Mouse (Mus musculus) right cerebral cortex, postnatal 25 days (tissue): ENCODE results near the gene Dok3.

Experiments used
- DNase-seq: peaks from one replicate; pipeline ENCODE4 v3.0.0; 2022

Dok3 gene

GRCm38 (mm10) chr13:55505810-55506209 is 23.3 kb downstream of the Dok3 start:
- DNase-seq: no peak

DNA sequence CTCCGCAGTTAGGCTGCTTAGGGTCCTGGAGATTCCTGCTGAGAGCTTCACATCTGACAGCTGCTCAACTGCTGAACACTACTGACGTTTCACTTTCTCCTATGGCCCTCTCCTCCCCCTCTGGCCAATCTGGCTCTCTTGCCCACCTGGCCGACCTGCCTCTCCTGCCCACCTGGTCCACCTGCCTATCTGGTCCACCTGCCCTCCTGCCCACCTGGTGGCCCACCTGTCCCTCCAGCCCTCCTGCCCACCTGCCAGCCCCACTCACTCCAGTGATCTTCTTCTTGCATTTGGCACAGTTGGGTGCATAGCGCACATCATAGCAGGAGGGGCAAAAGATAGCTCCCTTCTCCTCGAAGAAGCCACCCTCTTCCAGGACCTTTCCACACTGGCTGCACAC is 24.7 kb downstream of the Dok3 start:
- no peak for DNase-seq

DNA sequence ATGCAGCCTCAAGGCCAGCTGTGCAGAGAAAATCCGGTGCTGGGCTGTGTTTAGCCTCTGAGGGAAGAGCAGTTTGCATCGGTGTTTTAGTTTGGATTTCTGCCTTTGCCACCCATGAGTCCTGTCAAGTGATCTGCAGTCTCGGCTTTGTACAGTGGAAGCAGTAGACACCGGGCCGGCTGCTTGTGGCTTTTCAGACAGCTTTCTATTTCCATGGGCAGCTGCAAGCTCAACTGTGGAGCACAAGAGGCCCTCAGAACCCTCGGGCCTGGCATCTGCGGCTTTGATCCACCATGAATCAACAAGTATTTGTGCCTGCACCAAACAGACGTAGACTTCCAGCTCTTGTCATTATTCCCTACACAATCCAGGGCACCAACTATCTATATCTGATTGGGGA is 26.7 kb downstream of the Dok3 start:
- no peak for DNase-seq

DNA sequence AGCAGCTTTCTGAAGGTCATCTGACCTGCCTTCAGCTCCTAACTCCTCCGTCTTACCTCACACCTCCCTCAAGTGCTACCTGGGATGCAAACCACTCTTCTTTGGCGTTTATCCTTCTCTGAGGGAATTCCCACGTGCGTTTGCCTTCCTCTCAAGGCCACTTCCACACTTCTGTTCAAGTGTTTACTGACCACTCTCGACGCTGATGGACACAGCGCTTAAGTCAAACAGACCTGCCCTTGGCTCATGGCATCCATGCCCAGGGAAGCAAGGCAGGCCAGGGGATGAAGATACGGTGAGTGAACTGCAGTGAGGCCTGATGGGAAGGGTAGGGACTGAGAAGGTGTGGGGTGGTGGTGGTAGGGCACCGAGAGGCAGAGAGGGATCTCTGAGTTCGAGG is 28.5 kb downstream of the Dok3 start:
- no peak for DNase-seq

DNA sequence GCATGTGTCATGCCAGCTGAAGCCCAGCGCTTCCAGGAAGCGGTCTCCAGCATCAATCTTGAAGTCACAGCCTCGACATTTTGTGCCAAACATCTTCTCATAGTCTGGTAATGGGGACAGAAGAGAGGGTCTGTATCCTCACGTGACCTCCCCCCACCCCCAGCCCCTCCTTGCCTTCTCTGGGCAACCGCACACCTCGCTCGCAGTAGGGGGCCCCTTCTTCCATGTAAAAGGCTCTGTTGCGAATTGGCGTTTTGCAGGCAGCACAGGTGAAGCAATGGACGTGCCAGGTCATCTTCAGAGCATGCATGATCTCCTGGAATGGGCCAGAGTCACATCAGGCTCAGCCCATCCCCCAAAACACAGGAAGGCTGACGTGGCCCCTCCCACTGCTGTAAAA is 30.2 kb downstream of the Dok3 start:
- DNase-seq: no peak

GRCm38 (mm10) chr13:55496661-55497060 is 32.4 kb downstream of the Dok3 start:
- no peak for DNase-seq

- no peak for DNase-seq
Observed at GRCm38 (mm10) chr13:55495702-55496101, 33.4 kb downstream of the Dok3 start.

DNA sequence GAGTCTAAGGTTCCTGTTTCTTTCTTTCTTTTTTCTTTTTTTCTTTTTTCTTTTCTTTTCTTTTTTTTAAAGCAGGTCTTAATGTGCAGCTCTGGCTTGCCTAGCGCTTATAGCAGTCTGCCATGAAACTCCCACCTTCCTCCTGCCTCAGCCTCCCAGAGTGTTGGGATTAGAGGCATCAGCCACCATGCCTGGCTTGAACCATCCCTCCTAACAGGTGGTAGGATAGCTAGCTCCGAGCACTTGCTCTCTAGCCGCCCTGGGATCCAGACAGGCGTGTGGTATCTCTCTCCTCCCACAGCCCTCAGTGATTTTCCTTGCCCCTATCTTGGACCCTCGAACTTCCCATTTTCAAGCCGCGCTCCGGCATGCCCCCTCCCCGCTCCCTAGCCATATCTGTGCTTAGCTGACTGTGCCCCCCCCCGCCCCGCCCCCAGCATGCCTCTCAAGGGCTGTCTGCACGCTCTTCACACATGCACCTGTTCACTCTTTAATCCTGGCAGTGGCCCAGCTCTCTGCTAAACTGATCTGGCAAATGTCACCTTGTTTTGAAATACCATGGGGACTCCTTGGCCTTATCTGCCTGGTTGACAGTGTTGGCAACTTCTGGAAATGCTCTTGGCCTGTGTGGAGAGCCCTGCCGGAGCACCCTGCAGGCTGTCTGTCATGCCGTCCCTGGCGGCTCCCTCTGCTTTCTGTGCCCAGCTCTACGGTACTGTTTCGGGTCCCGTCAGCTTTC is 34.0 kb downstream of the Dok3 start:
- DNase-seq: no peak

- no peak for DNase-seq
Observed at GRCm38 (mm10) chr13:55494257-55494656, 34.8 kb downstream of the Dok3 start.

DNA sequence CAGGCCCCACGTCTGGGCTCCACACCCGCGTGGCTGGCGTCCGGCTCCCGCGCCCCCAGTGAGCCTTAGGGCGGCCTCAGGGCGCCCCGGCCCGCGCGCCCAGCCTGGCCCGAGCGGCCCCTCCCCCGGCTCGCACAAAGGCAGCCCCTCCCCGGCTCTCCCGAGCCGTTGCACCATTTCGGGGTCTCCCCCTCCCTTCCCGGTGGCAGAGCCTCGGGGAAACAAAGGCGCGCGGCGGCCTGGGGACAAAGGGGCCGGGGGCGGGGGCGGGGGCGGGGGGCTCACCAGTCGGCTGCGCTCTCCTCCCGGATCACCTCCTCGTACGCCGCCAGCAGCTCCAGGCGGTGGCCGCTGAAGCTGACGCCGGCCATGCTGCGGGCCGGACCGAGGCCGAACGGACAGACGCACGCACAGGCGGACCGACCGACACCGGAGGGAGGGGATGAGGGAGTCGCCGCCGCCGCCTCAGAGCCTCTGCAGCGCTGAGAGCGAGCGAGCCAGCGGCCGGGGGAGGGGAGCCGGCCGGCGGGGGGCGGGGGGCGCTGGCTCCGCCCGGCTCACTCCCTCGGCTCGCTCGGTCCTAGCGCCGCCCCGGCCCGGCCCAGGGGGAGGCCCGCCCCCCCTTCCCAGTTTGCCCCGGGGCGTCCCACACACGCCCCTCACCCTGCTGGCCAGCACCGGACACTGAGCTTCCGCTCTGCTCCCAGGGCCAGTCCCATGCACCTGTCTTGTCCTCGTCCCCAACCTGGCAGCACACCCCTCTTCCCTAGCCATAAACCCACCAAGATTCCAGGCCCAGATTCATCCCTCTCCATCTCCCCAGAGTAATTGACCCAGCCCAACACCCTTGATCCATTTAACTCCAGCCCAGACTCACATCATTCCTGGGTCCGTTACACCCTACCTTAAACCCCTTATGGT is 41.3 kb downstream of the Dok3 start, which contains the start of gene Dbn1:
Gene Dbn1, minus strand, starts transcription at position 534 of the 921 bp plus-strand sequence.
- DNase-seq: no peak

- no peak for DNase-seq
Observed at GRCm38 (mm10) chr13:55486916-55487577, 42.0 kb downstream of the Dok3 start.

- peak; percentile 38 for DNase-seq
Observed at GRCm38 (mm10) chr13:55486029-55486794, 42.9 kb downstream of the Dok3 start.

- DNase-seq: no peak
Observed at GRCm38 (mm10) chr13:55484520-55485088, 44.5 kb downstream of the Dok3 start.

DNA sequence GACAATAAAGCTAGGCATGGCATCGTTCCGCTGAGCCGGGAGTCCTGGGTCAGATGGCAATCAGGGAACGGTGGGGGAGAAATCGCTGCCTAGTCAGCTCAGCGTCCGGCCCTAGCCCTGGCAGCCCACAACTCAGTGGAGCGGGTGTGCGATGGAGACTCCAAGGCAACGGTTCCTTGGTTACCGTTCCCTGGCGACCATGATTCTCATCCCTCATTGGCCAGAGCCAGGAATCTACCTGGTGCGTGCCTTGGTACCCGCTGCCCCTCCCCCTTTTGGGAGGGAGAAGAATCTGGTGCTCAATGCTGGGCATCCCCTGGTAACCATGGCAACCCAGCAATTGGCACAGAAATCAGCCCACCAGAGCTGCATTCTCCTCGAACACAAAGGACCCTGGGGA is 45.5 kb downstream of the Dok3 start:
- peak; percentile 93 for DNase-seq

- DNase-seq: no peak
Observed at GRCm38 (mm10) chr13:55483071-55483470, 46.0 kb downstream of the Dok3 start.

DNA sequence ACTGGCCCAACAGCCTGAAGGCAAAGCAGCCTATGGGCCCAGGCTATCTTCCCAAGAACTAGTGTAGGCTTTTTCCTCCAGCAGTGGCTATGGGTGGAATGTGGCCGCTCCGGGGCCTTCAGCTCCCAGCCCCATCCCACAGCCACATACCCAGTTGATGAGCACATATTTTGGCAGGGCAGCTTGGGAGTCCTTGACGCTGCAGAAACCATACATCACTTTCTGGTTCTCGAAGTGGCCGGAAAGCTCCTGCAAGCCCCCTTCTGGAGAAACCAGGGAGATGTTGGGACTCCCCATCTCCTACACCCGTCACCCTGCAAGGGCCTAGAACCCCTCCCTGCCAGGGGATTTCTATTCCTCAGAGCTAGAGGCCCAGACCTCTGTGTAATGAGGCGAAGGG is 46.6 kb downstream of the Dok3 start:
- DNase-seq: peak; percentile 19

DNA sequence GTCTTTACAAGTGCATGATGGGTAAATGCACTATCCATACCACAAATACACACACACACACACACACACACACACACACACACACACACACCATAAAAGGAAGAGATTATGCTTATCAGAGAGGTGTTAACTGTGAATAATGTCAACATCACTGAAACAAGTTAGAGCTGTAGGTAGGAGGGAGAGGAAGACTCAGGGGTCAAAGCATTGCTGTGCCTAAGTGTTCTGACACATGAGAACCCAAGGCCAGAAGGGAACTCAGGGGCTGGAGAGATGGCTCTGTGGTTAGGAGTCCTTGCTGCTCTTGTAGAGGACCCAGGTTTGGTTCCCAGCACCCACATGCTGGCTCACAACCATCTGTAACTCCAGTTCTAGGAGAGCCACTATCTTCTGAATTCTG is 49.2 kb downstream of the Dok3 start:
- DNase-seq: no peak

GRCm38 (mm10) chr13:55479008-55479407 is 50.1 kb downstream of the Dok3 start:
- no peak for DNase-seq

- DNase-seq: peak; percentile 30
Observed at GRCm38 (mm10) chr13:55478036-55478435, 51.1 kb downstream of the Dok3 start.

DNA sequence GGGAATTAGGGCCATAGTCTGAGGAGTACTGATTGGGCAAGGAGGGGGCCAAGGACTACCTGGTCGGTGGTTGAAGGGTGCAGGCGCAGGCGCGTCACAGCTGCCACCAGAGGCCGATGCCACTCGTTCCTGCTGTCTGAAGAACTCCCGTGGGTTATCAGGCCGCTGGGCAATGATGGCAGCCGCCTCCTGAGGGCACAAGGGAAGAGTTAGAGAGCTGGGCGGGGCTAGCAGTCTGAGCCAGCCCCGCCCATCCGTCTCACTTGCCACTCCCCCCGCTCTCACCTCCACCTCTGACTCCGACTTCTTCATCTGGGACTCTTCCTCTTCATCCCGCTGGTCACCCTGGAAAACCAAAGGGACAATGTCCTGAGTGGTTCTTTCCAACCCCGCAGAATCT is 51.6 kb downstream of the Dok3 start:
- DNase-seq: no peak

GRCm38 (mm10) chr13:55476256-55476655 is 52.8 kb downstream of the Dok3 start:
- DNase-seq: no peak

DNA sequence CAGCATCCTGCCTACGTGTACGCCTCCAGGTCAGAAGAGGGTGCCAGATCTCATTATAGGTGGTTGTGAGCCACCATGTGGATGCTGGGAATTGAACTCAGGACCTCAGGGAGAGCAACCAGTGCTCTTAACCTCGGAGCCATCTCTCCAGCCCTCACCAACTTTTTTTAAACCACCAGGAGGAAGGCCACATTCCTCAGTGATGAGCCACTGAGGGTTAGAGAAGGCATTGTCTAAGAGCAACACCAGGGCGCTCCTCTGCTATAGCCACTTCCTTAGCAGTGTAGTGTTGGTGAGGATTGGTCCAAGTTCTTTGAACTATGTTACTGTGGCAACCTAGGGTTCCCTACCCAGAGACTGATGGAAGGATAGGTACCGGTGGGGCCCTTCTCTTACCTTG is 53.3 kb downstream of the Dok3 start:
- no peak for DNase-seq
